Mouse (Mus musculus): ENCODE data around the gene Fam129b. TPM values are rescaled to one million over a fixed set of nuclear protein-coding genes. Genes with fewer than 3 reads are reported as not detected.
A peak's percentile ranks its signal among the peaks of the same experiment; 100 is the strongest.

Gene Fam129b
- total and polyA plus RNA-seq, 3 experiments, result 17.5 to 20.0 TPM; not detected in 1

GRCm38 (mm10) chr2:32846101-32846804 lies 29.7 kb upstream of the Fam129b start:
- H3K27me3 ChIP-seq (ENCODE audit: control insufficient read depth in 1 of 2, insufficient read depth in 2 of 2, low read length in 2 of 2), result no peaks in the 10 kb centered on the region
- H3K4me3 ChIP-seq (ENCODE audit: control insufficient read depth in 1 of 2, insufficient read depth in 1 of 2, low read depth in 2 of 2, low read length in 2 of 2), result peak overlapping the region; percentile 75 to 95
- peak overlapping the region; percentile 77 for H3K9ac ChIP-seq (ENCODE audit: control insufficient read depth, low read depth, low read length, poor library complexity, severe bottlenecking)
- DNase-seq (ENCODE audit: low read depth, low spot score), result peak; percentile 71
- H3K79me2 ChIP-seq (ENCODE audit: control insufficient read depth, insufficient read depth, low read length, poor library complexity), result peaks cover 7% of the 10 kb centered on the region
- TF ChIP-seq RCOR1 (IDR thresholded peaks at IDR 0.05; ENCODE audit: low read depth, low read length) (0 out of 2 replicates have a peak, but pooled peaks have one; percentile 6), ZKSCAN1 (IDR thresholded peaks at IDR 0.05; ENCODE audit: low read depth, low read length) (no peak), HCFC1 (IDR thresholded peaks at IDR 0.05; ENCODE audit: low read depth, low read length) (no peak), BHLHE40 (IDR thresholded peaks at IDR 0.05; ENCODE audit: borderline replicate concordance, low read depth, low read length) (no peak), GABPA (IDR thresholded peaks at IDR 0.05; ENCODE audit: low read depth, low read length) (no peak), NELFE (IDR thresholded peaks at IDR 0.05; ENCODE audit: low read depth, low read length) (no peak), ETS1 (IDR thresholded peaks at IDR 0.05; ENCODE audit: low read depth, low read length) (no peak), MXI1 (IDR thresholded peaks at IDR 0.05; ENCODE audit: low read depth, low read length) (peak; percentile 9; the same call in 1 of the 2 replicates), POLR2AphosphoS2 (IDR thresholded peaks at IDR 0.05; ENCODE audit: low read length) (no peak), UBTF (IDR thresholded peaks at IDR 0.05; ENCODE audit: borderline replicate concordance, insufficient read depth, low read depth, low read length) (0 out of 2 replicates have a peak, but pooled peaks have one; percentile 68), CHD1 (IDR thresholded peaks at IDR 0.05; ENCODE audit: low read depth, low read length) (no peak), POLR2AphosphoS5 (IDR thresholded peaks at IDR 0.05; ENCODE audit: borderline replicate concordance, low read depth, low read length) (no peak), MAZ (IDR thresholded peaks at IDR 0.05; ENCODE audit: low read depth, low read length) (no peak), MAX (IDR thresholded peaks at IDR 0.05; ENCODE audit: low read length) (no peak), ZMIZ1 (IDR thresholded peaks at IDR 0.05; ENCODE audit: low read depth, low read length) (no peak), TAL1 (IDR thresholded peaks at IDR 0.05; ENCODE audit: low read length) (no peak), ZC3H11A (IDR thresholded peaks at IDR 0.05; ENCODE audit: low read depth, low read length) (no peak), MAFK (IDR thresholded peaks at IDR 0.05; ENCODE audit: borderline replicate concordance, low read depth, low read length) (no peak), NRF1 (IDR thresholded peaks at IDR 0.05; ENCODE audit: insufficient read depth, low read depth, low read length, poor library complexity, severe bottlenecking) (no peak), MYB (IDR thresholded peaks at IDR 0.05; ENCODE audit: low read depth, low read length) (no peak), ZNF384 (IDR thresholded peaks at IDR 0.05; ENCODE audit: low read depth, low read length) (0 out of 2 replicates have a peak, but pooled peaks have one; percentile 52)
- peak overlapping the region; percentile 57 for H3K27ac ChIP-seq (ENCODE audit: control insufficient read depth, low read depth, low read length)
- peaks cover 0 to 12% of the 10 kb centered on the region in 2 experiments; a peak in 3 of 4 replicates for H3K36me3 ChIP-seq (ENCODE audit: control insufficient read depth in 1 of 2, insufficient read depth in 2 of 2, low read length in 2 of 2)
- peaks cover 3 to 10% of the 10 kb centered on the region in 2 experiments for H3K4me1 ChIP-seq (ENCODE audit: control insufficient read depth in 1 of 2, insufficient read depth in 2 of 2, low read length in 2 of 2)
- no peaks in the 10 kb centered on the region for H3K9me3 ChIP-seq (replicated peaks; ENCODE audit: insufficient read depth, low read length)
